Comparison of ENCODE assay signal across 10 mouse cellular contexts in genomic region chr3:117061831-117062230, GRCm38 (mm10).
DNase-seq lines count a peak whose midpoint lies in the region; TF ChIP-seq lines count a peak whose summit lies in the region.
"Had no signal": no experiment of that assay in that cellular context is flagged by ENCODE, and none has a peak within 500 bp of the region (broad histone marks: within the 10 kb centered on the region; RNA-seq: fewer than 3 reads in every experiment).

No protein-coding gene starts in this region.

- no peak overlapping the region for H3K4me3 ChIP-seq in layer of hippocampus, adult 2 months
- H3K4me3 ChIP-seq: forebrain, embryonic 15.5 days had no signal

- DNase-seq in embryo, embryonic 10 days (ENCODE audit: low spot score), result peak; percentile 14
- no peak for DNase-seq in embryo, embryonic 9.5 days (ENCODE audit: extremely low spot score)
- DNase-seq in layer of hippocampus, adult 2 months (ENCODE audit: low spot score in 2 of 2), result no peak
- DNase-seq in layer of hippocampus, adult 18-20 months (ENCODE audit: low spot score in 2 of 2), result no peak
- peak; percentile 56 to 70 for DNase-seq in adrenal gland, postnatal 36 days
- DNase-seq in lung, postnatal 10 days, result peak; percentile 22
- DNase-seq in thymus, postnatal 14 days, result no peak
- no peak for DNase-seq in right cerebral cortex, adult 2 months (ENCODE audit: low spot score in 2 of 2)
- DNase-seq: cerebellum, adult 11 months had no signal

- no peak overlapping the region for H3K27ac ChIP-seq in layer of hippocampus, adult 2 months
- H3K27ac ChIP-seq: forebrain, embryonic 15.5 days had no signal

- peak; percentile 79 for TF ChIP-seq CTCF in layer of hippocampus, adult 2 months (conservative IDR thresholded peaks at IDR 0.05)

Comparison
In these comparisons a context has a peak if more than half of its experiments do, and no peak if none do; other contexts are left out.
1. DNase-seq: peak in embryo, embryonic 10 days (single experiment), adrenal gland, postnatal 36 days (2 of 2) and lung, postnatal 10 days (single experiment); none in embryo, embryonic 9.5 days (single experiment), layer of hippocampus, adult 2 months (0 of 2), layer of hippocampus, adult 18-20 months (0 of 2), thymus, postnatal 14 days (single experiment) and right cerebral cortex, adult 2 months (0 of 2).